Mouse (Mus musculus) G1E (cell line): ENCODE results near the gene AU022252. TPM values are rescaled to one million over a fixed set of nuclear protein-coding genes. Genes with fewer than 3 reads are reported as not detected.
"Not testable (repeated sequence)": the region's sequence is repeated elsewhere in the genome, so short reads cannot be mapped to it uniquely, and the experiment has no call there.

Experiments used
- ATAC-seq: 2 replicates; pipeline ENCODE4 v1.8.0; 2016; ENCODE audit warnings: mild to moderate bottlenecking; ENCODE audit not compliant: insufficient number of reproducible peaks, poor library complexity, low FRiP score, severe bottlenecking; ENCODE audit errors: extremely low read depth
- DNase-seq: peaks from one replicate; pipeline ENCODE4 v3.0.0; 2012; ENCODE audit warnings: low spot score
- H3K27me3 ChIP-seq: 2 replicates; pipeline ENCODE4 v1.6.1; 2012; ENCODE audit warnings: mild to moderate bottlenecking, low read length, inconsistent platforms; ENCODE audit not compliant: insufficient read depth
- H3K36me3 ChIP-seq: replicated peaks from 2 replicates; pipeline ENCODE3; 2012; ENCODE audit warnings: mild to moderate bottlenecking, inconsistent platforms
- H3K4me1 ChIP-seq: 2 replicates; pipeline ENCODE4 v1.6.1; 2012; ENCODE audit warnings: low read depth, low read length, inconsistent platforms, mixed read lengths; ENCODE audit not compliant: insufficient read depth
- H3K4me3 ChIP-seq: 2 replicates; pipeline ENCODE4 v1.5.1; 2012; ENCODE audit warnings: low read depth, mild to moderate bottlenecking, inconsistent platforms, low read length, moderate library complexity, mixed read lengths
- H3K9me3 ChIP-seq: replicated peaks from 2 replicates; pipeline ENCODE4 v1.6.1; 2012; ENCODE audit warnings: inconsistent platforms
- CTCF ChIP-seq: IDR thresholded peaks from 2 replicates; pipeline ENCODE4 v1.5.1; 2012; ENCODE audit warnings: low read depth, low read length, inconsistent platforms, mixed read lengths
- GATA1 ChIP-seq: IDR thresholded peaks from 2 replicates; pipeline ENCODE4 v1.6.1; 2012; ENCODE audit warnings: borderline replicate concordance, low read length, inconsistent platforms, mixed read lengths
- GATA2 ChIP-seq: IDR thresholded peaks from 2 replicates; pipeline ENCODE4 v1.6.1; 2012; ENCODE audit warnings: low read depth, low read length, inconsistent platforms, borderline replicate concordance
- POLR2AphosphoS5 ChIP-seq: IDR thresholded peaks from 2 replicates; pipeline ENCODE4 v1.6.1; 2012; ENCODE audit warnings: low read depth, low read length, inconsistent platforms; ENCODE audit not compliant: insufficient replicate concordance
- TAL1 ChIP-seq: conservative IDR thresholded peaks from 2 replicates; pipeline ENCODE4 v1.6.1; 2012; ENCODE audit warnings: low read depth, low read length, inconsistent platforms, mixed read lengths
- polyA plus RNA-seq: library from polyadenylated mRNA; stranded (reverse); fragments of >175 nt; gene quantifications from 2 replicates; pipeline ENCODE4 v1.2.3, GENCODE M21; 2012
- total RNA-seq, 2 experiments: library from RNA; stranded (forward) in 1 of 2; stranded (reverse) in 1 of 2; fragments of 200-1000 nt in 1 of 2; fragments of >200 nt in 1 of 2; fragmentation: Nextera tagmentation in 1 of 2; gene quantifications; 2 replicates each; pipeline ENCODE4 v1.2.3; 2014 to 2017

AU022252 gene
- total RNA-seq (2014; fragmentation: Nextera tagmentation) (16.2 and 25.9 TPM in 2 replicates), total RNA-seq (2017) (13.8 and 14.0 TPM in 2 replicates), polyA plus RNA-seq (10.1 and 15.2 TPM in 2 replicates)

DNA sequence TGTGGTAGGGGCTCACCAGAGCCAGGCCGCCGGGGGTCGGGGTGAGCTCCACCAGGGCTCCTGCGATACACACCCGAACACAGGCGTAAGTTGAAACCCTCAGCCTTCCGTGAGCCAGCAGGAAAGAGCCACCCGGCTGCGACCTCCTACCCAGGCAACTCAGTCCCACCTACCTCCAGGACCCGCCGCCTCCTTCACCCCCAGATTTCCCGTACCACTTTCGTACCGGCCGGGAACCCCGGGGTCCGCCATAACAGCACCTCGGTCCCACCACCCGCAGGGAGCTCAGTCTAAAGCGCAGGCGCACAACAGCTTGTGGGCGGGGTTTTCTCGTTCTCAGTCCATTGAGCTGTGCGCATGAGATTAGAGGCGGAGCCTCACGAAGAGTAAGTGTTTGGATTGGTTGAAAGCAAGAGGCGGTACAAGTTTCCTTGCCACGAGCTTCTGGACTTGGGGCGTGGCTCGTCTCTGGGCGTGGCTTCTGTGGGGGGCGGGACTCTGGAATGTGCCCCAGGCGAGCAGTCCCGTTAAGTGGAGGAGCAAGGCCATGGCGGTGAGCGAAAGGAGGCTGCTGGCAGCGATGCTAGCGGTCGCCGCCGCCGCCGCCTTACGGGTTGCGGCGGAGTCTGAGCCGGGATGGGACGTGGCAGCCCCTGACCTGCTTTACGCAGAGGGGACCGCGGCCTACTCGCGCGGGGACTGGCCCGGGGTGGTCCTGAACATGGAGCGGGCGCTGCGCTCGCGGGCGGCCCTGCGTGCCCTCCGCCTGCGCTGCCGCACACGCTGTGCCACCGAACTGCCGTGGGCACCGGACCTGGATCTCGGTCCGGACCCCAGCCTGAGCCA, at the start of gene AU022252, which contains the start of gene P3h1:
AU022252 (minus strand) TSS at position 303 of the 846 bp plus-strand sequence.
P3h1 (plus strand) TSS at position 506 of the 846 bp plus-strand sequence.
- Histone ChIP-seq H3K36me3 (peaks cover 49% of the 10 kb centered on the region), H3K27me3 (no peaks in the 10 kb centered on the region), H3K4me1 (peaks cover 20% of the 10 kb centered on the region), H3K9me3 (no peaks in the 10 kb centered on the region), H3K4me3 (peak within 1 kb of the TSS; percentile 94)
- DNase-seq (peak; percentile 98), ATAC-seq (peak; percentile 98)
- no peak for TF ChIP-seq TAL1
- no peak for TF ChIP-seq GATA1
- no peak for TF ChIP-seq GATA2
- no peak for TF ChIP-seq POLR2AphosphoS5
- TF ChIP-seq CTCF = no peak

GRCm38 (mm10) chr4:119278784-119279183, 46.3 kb upstream of the AU022252 start:
- H3K9me3 ChIP-seq, DNase-seq, H3K4me3 ChIP-seq, ATAC-seq, H3K27me3 ChIP-seq: not testable (repeated sequence)
- H3K36me3 ChIP-seq = peaks cover 95% of the 10 kb centered on the region
- peaks cover 44% of the 10 kb centered on the region for H3K4me1 ChIP-seq

DNA sequence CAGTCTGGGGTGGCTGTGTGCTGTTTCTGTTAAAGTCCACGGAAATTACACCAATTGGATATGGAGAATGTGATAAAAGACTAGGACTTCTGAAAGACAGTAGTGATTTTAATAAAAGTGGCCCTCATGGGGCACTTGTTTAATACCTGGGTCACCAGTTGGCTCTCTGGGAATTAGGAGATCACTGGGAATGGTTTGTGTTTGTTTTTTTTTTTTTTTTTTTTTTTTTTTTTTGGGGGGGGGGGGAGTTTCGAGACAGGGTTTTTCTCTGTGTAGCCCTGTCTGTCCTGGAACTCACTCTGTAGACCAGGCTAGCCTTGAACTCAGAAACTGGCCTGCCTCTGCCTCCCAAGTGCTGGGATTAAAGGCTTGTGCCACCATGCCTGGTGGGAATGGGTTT, 43.2 kb upstream of the AU022252 start:
- H3K36me3 ChIP-seq = peaks cover 95% of the 10 kb centered on the region
- no peaks in the 10 kb centered on the region for H3K27me3 ChIP-seq
- ATAC-seq (no peak), DNase-seq (no peak)
- no peak; the same call in 1 of the 2 replicates for TF ChIP-seq POLR2AphosphoS5
- no peak for TF ChIP-seq GATA1
- TF ChIP-seq CTCF = no peak
- no peak for TF ChIP-seq TAL1
- H3K9me3 ChIP-seq = no peaks in the 10 kb centered on the region
- H3K4me3 ChIP-seq = no peak overlapping the region
- H3K4me1 ChIP-seq = peaks cover 28% of the 10 kb centered on the region

GRCm38 (mm10) chr4:119275226-119275625, 42.7 kb upstream of the AU022252 start:
- H3K36me3 ChIP-seq = peaks cover 95% of the 10 kb centered on the region
- H3K4me1 ChIP-seq = peaks cover 27% of the 10 kb centered on the region

DNA sequence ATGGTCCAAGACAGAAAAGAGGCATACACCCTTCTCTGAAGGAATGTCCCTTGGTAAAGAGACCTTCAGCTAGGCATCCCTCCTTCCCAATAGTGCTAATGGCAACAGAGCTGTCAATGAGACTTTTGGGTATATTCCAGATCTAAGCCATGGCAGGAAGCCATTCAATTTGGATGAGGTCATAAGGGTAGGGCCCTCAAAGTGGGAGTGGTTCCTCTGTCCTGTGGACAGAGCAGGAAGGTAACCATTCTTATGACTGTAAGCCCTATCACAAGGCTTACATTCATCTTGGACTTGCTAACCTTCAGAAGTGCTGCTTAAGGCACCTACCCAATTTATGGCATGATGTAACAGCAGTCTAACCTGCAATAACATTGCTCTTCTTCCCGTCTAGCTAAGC, 42.1 kb upstream of the AU022252 start:
- H3K4me1 ChIP-seq = peaks cover 23% of the 10 kb centered on the region
- DNase-seq (no peak), ATAC-seq (peak; percentile 7; the same call in 1 of the 2 replicates)
- no peaks in the 10 kb centered on the region for H3K27me3 ChIP-seq
- TF ChIP-seq TAL1 = no peak
- TF ChIP-seq POLR2AphosphoS5 = no peak; the same call in 1 of the 2 replicates
- TF ChIP-seq GATA2 = no peak
- TF ChIP-seq GATA1 = no peak
- TF ChIP-seq CTCF = no peak
- H3K36me3 ChIP-seq = peaks cover 95% of the 10 kb centered on the region
- H3K4me3 ChIP-seq = no peak overlapping the region
- H3K9me3 ChIP-seq = no peaks in the 10 kb centered on the region

More at GRCm38 (mm10) chr4:119275226-119275625, 42.7 kb upstream of the AU022252 start:
- ATAC-seq (no peak), DNase-seq (no peak)
- no peaks in the 10 kb centered on the region for H3K9me3 ChIP-seq
- TF ChIP-seq GATA2 (no peak), POLR2AphosphoS5 (no peak), TAL1 (no peak), CTCF (no peak), GATA1 (no peak)
- no peaks in the 10 kb centered on the region for H3K27me3 ChIP-seq
- no peak overlapping the region for H3K4me3 ChIP-seq

DNA sequence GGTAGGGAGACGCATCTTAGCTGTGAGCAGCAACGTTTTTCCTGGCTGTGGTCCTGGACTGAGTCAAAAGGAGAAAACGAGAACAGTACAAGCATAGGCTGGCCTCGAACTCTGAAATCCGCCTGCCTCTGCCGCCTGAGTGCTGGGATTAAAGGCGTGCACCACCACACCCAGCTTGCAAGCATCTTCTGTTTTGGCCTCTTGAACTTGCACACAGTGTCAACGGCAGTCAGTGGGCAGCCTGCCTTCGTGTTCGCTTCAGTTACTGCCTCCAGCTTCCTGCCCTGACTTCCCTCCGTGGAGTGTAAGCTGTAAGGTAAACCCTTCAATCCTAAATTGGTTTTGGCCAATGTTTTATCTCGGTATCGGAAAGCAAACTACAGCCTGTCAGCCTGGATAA, 34.1 kb upstream of the AU022252 start:
- H3K36me3 ChIP-seq = peaks cover 29% of the 10 kb centered on the region
- no peaks in the 10 kb centered on the region for H3K9me3 ChIP-seq
- no peak overlapping the region for H3K4me3 ChIP-seq
- H3K27me3 ChIP-seq = peaks cover 13% of the 10 kb centered on the region
- DNase-seq (no peak), ATAC-seq (no peak)
- peaks cover 4% of the 10 kb centered on the region; the same call in 1 of the 2 replicates for H3K4me1 ChIP-seq
- no peak for TF ChIP-seq TAL1
- TF ChIP-seq GATA1 = no peak
- no peak for TF ChIP-seq GATA2
- no peak for TF ChIP-seq POLR2AphosphoS5
- TF ChIP-seq CTCF = no peak

DNA sequence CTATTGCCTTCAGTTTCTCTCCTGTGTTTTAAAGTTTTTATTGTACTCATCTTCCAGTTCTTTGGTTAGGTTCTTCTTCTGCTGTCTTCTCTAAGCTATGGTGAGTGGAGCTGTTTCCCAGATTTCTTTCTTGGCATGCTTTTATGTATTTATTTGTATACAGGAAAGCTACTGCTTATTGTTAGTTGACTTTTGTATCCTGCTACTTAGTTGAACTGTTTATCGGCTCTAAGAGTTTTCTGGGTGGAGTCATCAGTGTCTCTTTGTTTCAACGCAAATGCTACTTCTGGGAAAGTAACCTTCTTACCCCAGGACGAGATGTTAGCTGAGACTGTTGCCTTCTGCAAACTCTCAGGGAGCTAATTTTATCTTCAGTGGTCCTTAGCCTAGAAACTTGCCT, 30.9 kb upstream of the AU022252 start:
- no peaks in the 10 kb centered on the region for H3K9me3 ChIP-seq
- no peak for ATAC-seq
- no peak overlapping the region for H3K4me3 ChIP-seq
- peaks cover 2% of the 10 kb centered on the region for H3K36me3 ChIP-seq
- peaks cover 4% of the 10 kb centered on the region; the same call in 1 of the 2 replicates for H3K4me1 ChIP-seq
- TF ChIP-seq GATA2 (no peak), POLR2AphosphoS5 (no peak), TAL1 (no peak), CTCF (no peak), GATA1 (no peak)
- peaks cover 36% of the 10 kb centered on the region for H3K27me3 ChIP-seq
- DNase-seq = no peak
